Comparison of ENCODE assay signal across 17 mouse cellular contexts in genomic region chr6:71801011-71801713, GRCm38 (mm10). TPM values are rescaled to one million over a fixed set of nuclear protein-coding genes. Genes with fewer than 3 reads are reported as not detected.
A peak's percentile ranks its signal among the peaks of the same experiment; 100 is the strongest.
DNase-seq lines count a peak whose midpoint lies in the region; ATAC-seq and TF ChIP-seq lines count a peak whose summit lies in the region.
"Had no signal": no experiment of that assay in that cellular context is flagged by ENCODE, and none has a peak within 500 bp of the region (broad histone marks: within the 10 kb centered on the region; RNA-seq: fewer than 3 reads in every experiment).

No protein-coding gene starts in this region.

- WGBS in heart, embryonic 11.5 days (ENCODE audit: insufficient replicate concordance), result 44% methylated on average over 7 of the region's 7 CpGs
- 55% methylated on average over 7 of the region's 7 CpGs for WGBS in stomach, embryonic 15.5 days
- 65% methylated on average over 7 of the region's 7 CpGs for WGBS in stomach, postnatal 0 days
- 64% methylated on average over 7 of the region's 7 CpGs for WGBS in neural tube, embryonic 15.5 days

- no peaks in the 10 kb centered on the region for H3K36me3 ChIP-seq in heart, embryonic 11.5 days (ENCODE audit: control insufficient read depth, insufficient read depth, low read length)
- H3K36me3 ChIP-seq in stomach, embryonic 15.5 days, result no peaks in the 10 kb centered on the region
- no peaks in the 10 kb centered on the region for H3K36me3 ChIP-seq in stomach, postnatal 0 days (ENCODE audit: control insufficient read depth, insufficient read depth, low read length)
- H3K36me3 ChIP-seq in neural tube, embryonic 15.5 days, result peaks cover 37% of the 10 kb centered on the region

- no peak for DNase-seq in heart, adult 18-20 months
- no peak for DNase-seq in stomach, postnatal 0 days (ENCODE audit: low spot score)
- DNase-seq in thymus, postnatal 36 days, result no peak
- DNase-seq: adrenal gland, adult 2 months; heart, adult 11 months; heart, postnatal 10 days; kidney, adult 11 months; kidney, postnatal 10 days; lung, adult 2 months had no signal

- H3K4me2 ChIP-seq in heart, embryonic 11.5 days, result peak overlapping the region; percentile 37; the same call in 1 of the 2 replicates
- no peak overlapping the region for H3K4me2 ChIP-seq in stomach, embryonic 15.5 days
- H3K4me2 ChIP-seq in stomach, postnatal 0 days (replicated peaks; ENCODE audit: low read depth), result no peak overlapping the region
- no peak overlapping the region for H3K4me2 ChIP-seq in neural tube, embryonic 15.5 days
- H3K4me2 ChIP-seq: hindbrain, embryonic 15.5 days had no signal

- 0 out of 2 replicates have a peak overlapping the region, but pooled peaks have one; percentile 10 for H3K9ac ChIP-seq in heart, embryonic 11.5 days (ENCODE audit: low read depth, low read length)
- H3K9ac ChIP-seq in stomach, embryonic 15.5 days, result no peak overlapping the region
- no peak overlapping the region for H3K9ac ChIP-seq in stomach, postnatal 0 days (ENCODE audit: low read length)
- H3K9ac ChIP-seq in neural tube, embryonic 15.5 days (replicated peaks), result no peak overlapping the region
- H3K9ac ChIP-seq: hindbrain, embryonic 15.5 days had no signal

- peak; percentile 63 for ATAC-seq in heart, embryonic 11.5 days (replicated peaks; ENCODE audit: insufficient number of reproducible peaks, low FRiP score, low TSS enrichment)
- 0 out of 2 replicates have a peak, but pooled peaks have one; percentile 60 for ATAC-seq in stomach, embryonic 15.5 days (ENCODE audit: insufficient read depth, low FRiP score, low read depth)
- ATAC-seq in stomach, postnatal 0 days (ENCODE audit: low FRiP score, low TSS enrichment), result no peak
- ATAC-seq in erythroid progenitor cell, adult 5-6 weeks (replicated peaks; ENCODE audit: low FRiP score, poor library complexity, severe bottlenecking), result peak; percentile 84
- ATAC-seq in megakaryocyte progenitor cell, adult 5-6 weeks (replicated peaks; ENCODE audit: poor library complexity), result peak; percentile 71
- no peak for ATAC-seq in neural tube, embryonic 15.5 days (ENCODE audit: low FRiP score)
- ATAC-seq: forebrain, embryonic 14.5 days had no signal

- peaks cover 23% of the 10 kb centered on the region for H3K4me1 ChIP-seq in heart, embryonic 11.5 days (ENCODE audit: control insufficient read depth, insufficient read depth, low read length)
- H3K4me1 ChIP-seq in stomach, embryonic 15.5 days, result no peaks in the 10 kb centered on the region
- no peaks in the 10 kb centered on the region for H3K4me1 ChIP-seq in stomach, postnatal 0 days (replicated peaks; ENCODE audit: control insufficient read depth, insufficient read depth)
- H3K4me1 ChIP-seq in neural tube, embryonic 15.5 days, result peaks cover 6% of the 10 kb centered on the region
- H3K4me1 ChIP-seq: hindbrain, embryonic 15.5 days had no signal

- no peak for TF ChIP-seq EP300 in stomach, postnatal 0 days (optimal IDR thresholded peaks at IDR 0.05)

- TF ChIP-seq CTCF in stomach, postnatal 0 days (IDR thresholded peaks at IDR 0.05; ENCODE audit: low read depth), result no peak

- H3K9me3 ChIP-seq in heart, embryonic 11.5 days (replicated peaks; ENCODE audit: control insufficient read depth, low read length), result no peaks in the 10 kb centered on the region
- H3K9me3 ChIP-seq in stomach, embryonic 15.5 days, result no peaks in the 10 kb centered on the region
- H3K9me3 ChIP-seq in stomach, postnatal 0 days (ENCODE audit: control insufficient read depth, low read length), result no peaks in the 10 kb centered on the region
- H3K9me3 ChIP-seq in neural tube, embryonic 15.5 days (replicated peaks), result no peaks in the 10 kb centered on the region
- H3K9me3 ChIP-seq: hindbrain, embryonic 15.5 days had no signal

- H3K27ac ChIP-seq in heart, embryonic 11.5 days (ENCODE audit: low read depth, low read length), result peak overlapping the region; percentile 57
- H3K27ac ChIP-seq in stomach, embryonic 15.5 days, result no peak overlapping the region
- H3K27ac ChIP-seq in stomach, postnatal 0 days (replicated peaks), result no peak overlapping the region
- H3K27ac ChIP-seq in neural tube, embryonic 15.5 days (replicated peaks), result no peak overlapping the region
- H3K27ac ChIP-seq: hindbrain, embryonic 15.5 days had no signal

- H3K27me3 ChIP-seq in heart, embryonic 11.5 days (ENCODE audit: control insufficient read depth, insufficient read depth, low read length), result no peaks in the 10 kb centered on the region
- H3K27me3 ChIP-seq in stomach, embryonic 15.5 days (replicated peaks), result no peaks in the 10 kb centered on the region
- H3K27me3 ChIP-seq in stomach, postnatal 0 days (ENCODE audit: control insufficient read depth, insufficient read depth, low read length), result no peaks in the 10 kb centered on the region
- no peaks in the 10 kb centered on the region for H3K27me3 ChIP-seq in neural tube, embryonic 15.5 days (replicated peaks)
- H3K27me3 ChIP-seq: hindbrain, embryonic 15.5 days had no signal

- H3K4me3 ChIP-seq in heart, embryonic 11.5 days (ENCODE audit: low read depth, low read length), result no peak overlapping the region
- H3K4me3 ChIP-seq in stomach, embryonic 15.5 days (replicated peaks), result no peak overlapping the region
- H3K4me3 ChIP-seq in stomach, postnatal 0 days (ENCODE audit: low read depth, low read length), result no peak overlapping the region
- H3K4me3 ChIP-seq in neural tube, embryonic 15.5 days (replicated peaks), result no peak overlapping the region
- H3K4me3 ChIP-seq: hindbrain, embryonic 15.5 days; myocyte had no signal

RNA-seq across cellular contexts. Expression of gene Mrpl35, which starts 25.6 kb away (rescaled TPM):
- polyA plus RNA-seq in heart, embryonic 11.5 days (2014; fragmentation: Nextera tagmentation; extraction: Ambion mirVana), result 60.9 and 65.3 TPM in 2 replicates
- total RNA-seq in heart, adult 18-20 months (2021), result 10 to 100 TPM; 54.7 to 55.6 TPM
- 63.3 and 66.1 TPM in 2 replicates for polyA plus RNA-seq in stomach, embryonic 15.5 days (2015; fragmentation: Nextera tagmentation; extraction: Ambion mirVana)
- 61.4 and 65.2 TPM in 2 replicates for polyA plus RNA-seq in stomach, postnatal 0 days (2015; fragmentation: Nextera tagmentation; extraction: Ambion mirVana)
- 5.8 and 5.9 TPM in 2 replicates for total RNA-seq in erythroid progenitor cell, adult 5-6 weeks (2015; ENCODE audit: low replicate concordance)
- 8.0 and 17.9 TPM in 2 replicates for total RNA-seq in erythroid progenitor cell, adult 5-6 weeks (2017; ENCODE audit: low replicate concordance)
- total RNA-seq in megakaryocyte progenitor cell, adult 5-6 weeks (2015), result 49.4 and 58.9 TPM in 2 replicates
- 22.9 and 33.4 TPM in 2 replicates for total RNA-seq in megakaryocyte progenitor cell, adult 5-6 weeks (2017)
- polyA plus RNA-seq in neural tube, embryonic 15.5 days (2015; fragmentation: Nextera tagmentation; extraction: Ambion mirVana), result 46.8 and 52.4 TPM in 2 replicates

RNA-seq across cellular contexts. Expression of gene Immt, which starts 30.0 kb away (rescaled TPM):
- 284 and 294 TPM in 2 replicates for polyA plus RNA-seq in heart, embryonic 11.5 days (2014; fragmentation: Nextera tagmentation; extraction: Ambion mirVana)
- total RNA-seq in heart, adult 18-20 months (2021), result 100 to 1,000 TPM; 644 to 655 TPM
- 178 and 191 TPM in 2 replicates for polyA plus RNA-seq in stomach, embryonic 15.5 days (2015; fragmentation: Nextera tagmentation; extraction: Ambion mirVana)
- polyA plus RNA-seq in stomach, postnatal 0 days (2015; fragmentation: Nextera tagmentation; extraction: Ambion mirVana), result 132 and 140 TPM in 2 replicates
- 72.1 and 78.4 TPM in 2 replicates for total RNA-seq in erythroid progenitor cell, adult 5-6 weeks (2015; ENCODE audit: low replicate concordance)
- 79.6 and 98.6 TPM in 2 replicates for total RNA-seq in erythroid progenitor cell, adult 5-6 weeks (2017; ENCODE audit: low replicate concordance)
- 163 and 190 TPM in 2 replicates for total RNA-seq in megakaryocyte progenitor cell, adult 5-6 weeks (2015)
- total RNA-seq in megakaryocyte progenitor cell, adult 5-6 weeks (2017), result 128 and 149 TPM in 2 replicates
- 160 and 173 TPM in 2 replicates for polyA plus RNA-seq in neural tube, embryonic 15.5 days (2015; fragmentation: Nextera tagmentation; extraction: Ambion mirVana)

Comparison
In these comparisons a context has a peak if more than half of its experiments do, and no peak if none do; other contexts are left out.
1. ATAC-seq: peak in heart, embryonic 11.5 days (single experiment), stomach, embryonic 15.5 days (single experiment), erythroid progenitor cell, adult 5-6 weeks (single experiment) and megakaryocyte progenitor cell, adult 5-6 weeks (single experiment); none in stomach, postnatal 0 days (single experiment) and neural tube, embryonic 15.5 days (single experiment).